Mouse (Mus musculus): ENCODE results near the gene Cpxm1.

- TF ChIP-seq CTCF (IDR thresholded peaks at IDR 0.05; ENCODE audit: low read depth) = no peak
- no peak for TF ChIP-seq EP300 (IDR thresholded peaks at IDR 0.05; ENCODE audit: low read depth)
Measured at GRCm38 (mm10) chr2:130423397-130424125, 26.2 kb upstream of the Cpxm1 start.
